Comparison of ENCODE assay signal across 20 mouse cellular contexts in genomic region chr16:79407385-79407784, GRCm38 (mm10).
DNase-seq lines count a peak whose midpoint lies in the region; ATAC-seq lines count a peak whose summit lies in the region.
"Had no signal": no experiment of that assay in that cellular context is flagged by ENCODE, and none has a peak within 500 bp of the region (broad histone marks: within the 10 kb centered on the region; RNA-seq: fewer than 3 reads in every experiment).

No protein-coding gene starts in this region.

- no peak overlapping the region for H3K27ac ChIP-seq in midbrain, embryonic 11.5 days (ENCODE audit: low read depth, low read length)
- no peak overlapping the region for H3K27ac ChIP-seq in midbrain, embryonic 10.5 days (replicated peaks)
- H3K27ac ChIP-seq in midbrain, embryonic 13.5 days: no peak overlapping the region
- H3K27ac ChIP-seq in midbrain, embryonic 14.5 days (replicated peaks; ENCODE audit: low read depth, low read length): no peak overlapping the region
- no peak overlapping the region for H3K27ac ChIP-seq in midbrain, embryonic 15.5 days
- H3K27ac ChIP-seq: embryonic facial prominence, embryonic 10.5 days; embryonic facial prominence, embryonic 12.5 days; forebrain, embryonic 12.5 days; forebrain, embryonic 15.5 days had no signal

- no peaks in the 10 kb centered on the region for H3K36me3 ChIP-seq in midbrain, embryonic 11.5 days (ENCODE audit: control insufficient read depth, insufficient read depth, low read length)
- no peaks in the 10 kb centered on the region for H3K36me3 ChIP-seq in midbrain, embryonic 10.5 days
- H3K36me3 ChIP-seq in midbrain, embryonic 13.5 days: no peaks in the 10 kb centered on the region
- no peaks in the 10 kb centered on the region for H3K36me3 ChIP-seq in midbrain, embryonic 14.5 days (ENCODE audit: control insufficient read depth, insufficient read depth, low read length)
- no peaks in the 10 kb centered on the region for H3K36me3 ChIP-seq in midbrain, embryonic 15.5 days (replicated peaks)
- H3K36me3 ChIP-seq: embryonic facial prominence, embryonic 10.5 days; embryonic facial prominence, embryonic 12.5 days; forebrain, embryonic 12.5 days; forebrain, embryonic 15.5 days had no signal

- no peaks in the 10 kb centered on the region for H3K27me3 ChIP-seq in midbrain, embryonic 11.5 days (ENCODE audit: control insufficient read depth, insufficient read depth, low read length)
- no peaks in the 10 kb centered on the region for H3K27me3 ChIP-seq in midbrain, embryonic 10.5 days (ENCODE audit: low read depth, poor library complexity, severe bottlenecking)
- no peaks in the 10 kb centered on the region for H3K27me3 ChIP-seq in midbrain, embryonic 13.5 days
- no peaks in the 10 kb centered on the region for H3K27me3 ChIP-seq in midbrain, embryonic 14.5 days (ENCODE audit: control insufficient read depth, insufficient read depth, low read length)
- no peaks in the 10 kb centered on the region for H3K27me3 ChIP-seq in midbrain, embryonic 15.5 days (replicated peaks)
- H3K27me3 ChIP-seq: embryonic facial prominence, embryonic 12.5 days; forebrain, embryonic 12.5 days; forebrain, embryonic 15.5 days had no signal

- no peaks in the 10 kb centered on the region for H3K9me3 ChIP-seq in midbrain, embryonic 11.5 days (ENCODE audit: control insufficient read depth, low read length)
- H3K9me3 ChIP-seq in midbrain, embryonic 10.5 days (replicated peaks): no peaks in the 10 kb centered on the region
- H3K9me3 ChIP-seq in midbrain, embryonic 13.5 days: no peaks in the 10 kb centered on the region
- no peaks in the 10 kb centered on the region for H3K9me3 ChIP-seq in midbrain, embryonic 14.5 days (ENCODE audit: control insufficient read depth, low read length)
- H3K9me3 ChIP-seq in midbrain, embryonic 15.5 days: no peaks in the 10 kb centered on the region
- H3K9me3 ChIP-seq: embryonic facial prominence, embryonic 10.5 days; embryonic facial prominence, embryonic 12.5 days; forebrain, embryonic 12.5 days; forebrain, embryonic 15.5 days had no signal

- ATAC-seq in midbrain, embryonic 11.5 days (ENCODE audit: low FRiP score): no peak
- peak; percentile 55; the same call in 1 of the 2 replicates for ATAC-seq in midbrain, embryonic 13.5 days
- ATAC-seq in midbrain, embryonic 14.5 days (ENCODE audit: low FRiP score, low TSS enrichment): no peak
- ATAC-seq in midbrain, embryonic 15.5 days (replicated peaks): peak; percentile 46; the same call in 1 of the 2 replicates
- ATAC-seq: forebrain, embryonic 15.5 days; forebrain, postnatal 0 days had no signal

- H3K4me1 ChIP-seq in midbrain, embryonic 11.5 days (ENCODE audit: control insufficient read depth, insufficient read depth, low read length): no peaks in the 10 kb centered on the region
- no peaks in the 10 kb centered on the region for H3K4me1 ChIP-seq in midbrain, embryonic 10.5 days
- 0 out of 2 replicates have a peak, but pooled peaks cover 11% of the 10 kb centered on the region for H3K4me1 ChIP-seq in midbrain, embryonic 13.5 days (replicated peaks)
- 0 out of 2 replicates have a peak, but pooled peaks cover 4% of the 10 kb centered on the region for H3K4me1 ChIP-seq in midbrain, embryonic 14.5 days (ENCODE audit: control insufficient read depth, insufficient read depth, low read length)
- H3K4me1 ChIP-seq in midbrain, embryonic 15.5 days: no peaks in the 10 kb centered on the region
- H3K4me1 ChIP-seq: embryonic facial prominence, embryonic 10.5 days; embryonic facial prominence, embryonic 12.5 days; forebrain, embryonic 12.5 days had no signal

- peak; percentile 8 for DNase-seq in midbrain, embryonic 11.5 days (ENCODE audit: low spot score, missing footprints)
- no peak for DNase-seq in midbrain, embryonic 10.5 days (ENCODE audit: low spot score)
- no peak for DNase-seq in midbrain, embryonic 14.5 days
- DNase-seq in kidney, postnatal 10 days: no peak
- no peak for DNase-seq in gastrocnemius, postnatal 10 days
- DNase-seq: adrenal gland, adult 2 months; adrenal gland, postnatal 10 days; adrenal gland, postnatal 25 days; cerebellum, adult 11-12 months; cerebellum, adult 2 months; cerebellum, adult 9-10 months; cerebellum, postnatal 10 days; cerebellum, postnatal 25 days; forebrain, postnatal 0 days had no signal

- H3K4me3 ChIP-seq in midbrain, embryonic 11.5 days (ENCODE audit: low read depth, low read length): no peak overlapping the region
- H3K4me3 ChIP-seq in midbrain, embryonic 10.5 days: no peak overlapping the region
- H3K4me3 ChIP-seq in midbrain, embryonic 13.5 days (replicated peaks): no peak overlapping the region
- no peak overlapping the region for H3K4me3 ChIP-seq in midbrain, embryonic 14.5 days (replicated peaks; ENCODE audit: low read depth, low read length)
- H3K4me3 ChIP-seq in midbrain, embryonic 15.5 days: no peak overlapping the region
- H3K4me3 ChIP-seq: embryonic facial prominence, embryonic 10.5 days; embryonic facial prominence, embryonic 12.5 days; forebrain, embryonic 12.5 days; forebrain, embryonic 15.5 days had no signal

- H3K4me2 ChIP-seq in midbrain, embryonic 11.5 days: no peak overlapping the region
- no peak overlapping the region for H3K4me2 ChIP-seq in midbrain, embryonic 13.5 days (replicated peaks)
- H3K4me2 ChIP-seq in midbrain, embryonic 14.5 days (ENCODE audit: low read length): no peak overlapping the region
- no peak overlapping the region for H3K4me2 ChIP-seq in midbrain, embryonic 15.5 days
- H3K4me2 ChIP-seq: embryonic facial prominence, embryonic 12.5 days; forebrain, embryonic 12.5 days; forebrain, embryonic 15.5 days had no signal

- H3K9ac ChIP-seq in midbrain, embryonic 11.5 days (ENCODE audit: low read length): no peak overlapping the region
- H3K9ac ChIP-seq in midbrain, embryonic 13.5 days (replicated peaks): no peak overlapping the region
- no peak overlapping the region for H3K9ac ChIP-seq in midbrain, embryonic 14.5 days (replicated peaks; ENCODE audit: low read length)
- H3K9ac ChIP-seq in midbrain, embryonic 15.5 days: no peak overlapping the region
- H3K9ac ChIP-seq: embryonic facial prominence, embryonic 12.5 days; forebrain, embryonic 12.5 days; forebrain, embryonic 15.5 days; forebrain, postnatal 0 days had no signal

Comparison
In these comparisons a context has a peak if more than half of its experiments do, and no peak if none do; other contexts are left out.
1. ATAC-seq: peak in midbrain, embryonic 13.5 days (single experiment) and midbrain, embryonic 15.5 days (single experiment); none in midbrain, embryonic 11.5 days (single experiment) and midbrain, embryonic 14.5 days (single experiment).